Mouse (Mus musculus): ENCODE measurements around the gene Dnajc8. TPM values are rescaled to one million over a fixed set of nuclear protein-coding genes. Genes with fewer than 3 reads are reported as not detected.

The Dnajc8 gene
- polyA plus RNA-seq (2017; shearing (Covaris generic)) = 100 to 1,000 TPM; 216 to 225 TPM

GRCm38 (mm10) chr4:132535406-132536121 lies at the start of gene Dnajc8:
TSS of gene Dnajc8 (plus strand) at chr4:132535550.

DNA sequence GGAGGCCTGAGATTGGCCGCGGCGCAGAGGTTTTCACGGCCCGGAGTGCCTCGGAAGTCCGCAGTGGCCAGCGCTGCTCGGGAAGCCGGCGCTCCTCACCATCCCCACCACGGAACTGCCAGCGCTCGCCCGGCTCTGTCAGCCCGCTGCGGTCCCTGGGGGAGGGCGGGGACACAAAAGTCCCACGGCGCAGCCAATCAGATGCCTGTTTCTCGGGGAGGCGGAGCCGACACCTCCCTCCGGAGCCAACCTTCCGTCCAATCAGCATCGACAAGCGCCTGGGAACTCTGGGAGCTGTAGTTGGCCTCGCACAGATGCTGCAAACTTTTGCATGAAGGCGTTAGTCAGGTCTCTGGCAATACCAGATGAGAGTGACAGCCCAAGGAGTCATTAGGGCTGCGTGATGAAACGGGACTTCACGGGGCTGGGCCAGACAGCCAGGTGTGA lies 25.0 kb upstream of the Dnajc8 start, which contains the start of gene Sesn2:
Gene Sesn2 (minus strand): TSS at position 150 of the 447 bp plus-strand sequence.

GRCm38 (mm10) chr4:132532981-132533916 lies 2.1 kb upstream of the Dnajc8 start, which contains the start of gene Atpif1:
TSS of gene Atpif1 (minus strand) at chr4:132533659.

GRCm38 (mm10) chr4:132563965-132564364 lies 28.6 kb downstream of the Dnajc8 start, which contains the start of gene Ptafr:
TSS of gene Ptafr (plus strand) at chr4:132564067.

Other genes starting within 250 kb of the Dnajc8 start
- gene Rab42, start 232.2 kb upstream of the Dnajc8 start, polyA plus RNA-seq (2017; shearing (Covaris generic)) = 1 to 10 TPM in 1 of 2 experiments, not detected in 1; 1.1 TPM
- gene Trnau1ap, start 206.0 kb upstream of the Dnajc8 start, polyA plus RNA-seq (2017; shearing (Covaris generic)) = 10 to 100 TPM; 75.1 to 91.8 TPM
- gene Rcc1, start 181.9 kb upstream of the Dnajc8 start, polyA plus RNA-seq (2017; shearing (Covaris generic)) = 10 to 100 TPM; 21.3 to 29.5 TPM
- 1 to 10 TPM; 4.2 to 4.3 TPM for gene Phactr4, start 113.1 kb upstream of the Dnajc8 start, polyA plus RNA-seq (2017; shearing (Covaris generic))
- 10 to 100 TPM; 21.4 to 23.6 TPM for gene Med18, start 71.6 kb upstream of the Dnajc8 start, polyA plus RNA-seq (2017; shearing (Covaris generic))
- gene Sesn2, start 25.0 kb upstream of the Dnajc8 start, polyA plus RNA-seq (2017; shearing (Covaris generic)) = 10 to 100 TPM in 1 of 2 experiments, 1 to 10 TPM in 1; 9.6 to 12.1 TPM
- gene Atpif1, start 1.9 kb upstream of the Dnajc8 start, polyA plus RNA-seq (2017; shearing (Covaris generic)) = 100 to 1,000 TPM in 1 of 2 experiments, 10 to 100 TPM in 1; 99.0 to 203 TPM
- gene Ptafr, start 28.5 kb downstream of the Dnajc8 start, polyA plus RNA-seq (2017; shearing (Covaris generic)) = 1 to 10 TPM in 1 of 2 experiments, under 1 TPM in 1; 0.53 to 1.1 TPM
- gene Eya3, start 103.4 kb downstream of the Dnajc8 start, polyA plus RNA-seq (2017; shearing (Covaris generic)) = 10 to 100 TPM; 13.8 to 36.6 TPM
- gene Xkr8, start 197.0 kb downstream of the Dnajc8 start, polyA plus RNA-seq (2017; shearing (Covaris generic)) = 1 to 10 TPM; 3.8 to 9.3 TPM
- gene Smpdl3b, start 221.7 kb downstream of the Dnajc8 start, polyA plus RNA-seq (2017; shearing (Covaris generic)) = 1 to 10 TPM; 2.6 to 3.7 TPM
- gene Rpa2, start 232.8 kb downstream of the Dnajc8 start, polyA plus RNA-seq (2017; shearing (Covaris generic)) = 10 to 100 TPM; 48.6 to 63.9 TPM